Mouse (Mus musculus) limb, embryonic 13.5 days (tissue): ENCODE data around the gene Ercc1. TPM values are rescaled to one million over a fixed set of nuclear protein-coding genes. Genes with fewer than 3 reads are reported as not detected.
A peak's percentile ranks its signal among the peaks of the same experiment; 100 is the strongest.

Experiments used
- ATAC-seq: fragments of 200-750 bp; cut with Nextera tagmentation; 2 replicates; pipeline ENCODE4 v1.8.0; 2017; ENCODE audit warnings: low read depth, moderate number of reproducible peaks, moderate TSS enrichment; ENCODE audit not compliant: low FRiP score
- H3K27ac ChIP-seq: fragments of 300-500 bp; sonication (generic); 2 replicates; pipeline ENCODE4 v1.5.1; 2015; ENCODE audit warnings: inconsistent platforms, mild to moderate bottlenecking, moderate library complexity
- H3K27me3 ChIP-seq: fragments of 300-500 bp; sonication (generic); 2 replicates; pipeline ENCODE4 v1.6.1; 2015; ENCODE audit warnings: mild to moderate bottlenecking, inconsistent platforms
- H3K36me3 ChIP-seq: fragments of 300-500 bp; sonication (generic); 2 replicates; pipeline ENCODE4 v1.6.1; 2015; ENCODE audit warnings: inconsistent platforms, mild to moderate bottlenecking, moderate library complexity
- H3K4me1 ChIP-seq: fragments of 300-500 bp; sonication (generic); 2 replicates; pipeline ENCODE4 v1.6.1; 2015; ENCODE audit warnings: inconsistent platforms
- H3K4me2 ChIP-seq: fragments of 300-500 bp; sonication (generic); replicated peaks from 2 replicates; pipeline ENCODE4 v1.6.1; 2015; ENCODE audit warnings: inconsistent platforms, mild to moderate bottlenecking, moderate library complexity
- H3K4me3 ChIP-seq: fragments of 300-500 bp; sonication (generic); 2 replicates; pipeline ENCODE4 v1.5.1; 2015; ENCODE audit warnings: moderate library complexity, mild to moderate bottlenecking, inconsistent platforms
- H3K9ac ChIP-seq: fragments of 300-500 bp; sonication (generic); 2 replicates; pipeline ENCODE4 v1.6.1; 2015; ENCODE audit warnings: mild to moderate bottlenecking, inconsistent platforms
- H3K9me3 ChIP-seq: fragments of 300-500 bp; sonication (generic); 2 replicates; pipeline ENCODE4 v1.6.1; 2016; ENCODE audit warnings: inconsistent platforms
- WGBS: fragments of 180-500 bp; shearing (Covaris S2); methylation state at CpG from one replicate; pipeline ENCODE4 v1.1.7; 2015; 5-methylcytosine and 5-hydroxymethylcytosine counted together
- polyA plus RNA-seq: library from polyadenylated mRNA; unstranded; fragments of >200 nt; fragmentation: Nextera tagmentation; extraction: Ambion mirVana; gene quantifications from 2 replicates; pipeline ENCODE4 v1.2.1, GENCODE M21; 2015

Ercc1 gene
- polyA plus RNA-seq, 1 experiment from 2014 or later: 96.4 TPM

DNA sequence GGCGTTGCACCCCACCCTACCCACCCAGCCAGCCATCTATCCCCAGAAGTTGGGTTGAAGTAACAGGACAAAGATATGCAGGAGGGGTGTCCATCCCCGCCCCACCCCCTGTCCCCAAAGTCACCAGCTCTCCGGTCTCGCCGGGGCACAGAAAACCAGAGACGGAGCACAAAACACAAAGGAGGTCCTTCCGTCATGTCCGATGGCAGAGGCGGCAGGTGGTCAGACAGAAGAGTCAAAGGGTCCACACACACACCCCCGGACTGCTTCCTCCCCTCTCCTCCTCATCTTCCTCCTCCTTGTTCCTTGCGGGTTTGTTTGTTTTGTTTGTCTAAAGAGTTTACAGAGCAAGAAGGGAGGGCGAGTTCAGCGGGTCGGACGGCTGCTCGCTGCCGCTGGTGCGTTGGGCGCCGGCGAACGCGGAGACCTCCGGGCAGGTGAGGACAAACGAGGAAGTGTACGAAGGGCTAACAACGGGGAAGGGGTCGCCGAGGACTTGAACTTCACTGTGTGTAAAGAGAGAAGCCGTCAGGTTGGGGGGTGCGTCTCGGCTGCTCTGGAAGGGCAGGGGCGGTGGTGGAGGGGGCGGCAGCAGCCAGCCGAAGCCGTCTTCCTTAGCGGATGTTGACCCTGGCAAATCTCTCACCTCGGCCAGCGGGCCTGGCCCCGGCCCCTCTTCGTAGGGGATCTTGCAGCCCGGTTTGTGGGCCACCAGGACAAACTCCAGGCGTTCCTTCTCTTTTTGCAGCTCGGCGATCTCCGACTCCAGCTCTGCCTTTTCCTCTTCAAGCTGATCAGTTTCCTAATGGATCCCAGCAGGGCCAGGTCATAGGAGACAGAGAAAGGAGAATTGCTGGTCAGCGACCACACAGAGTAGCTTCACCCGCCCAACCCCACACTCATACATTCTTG lies 39.8 kb upstream of the Ercc1 start:
- ATAC-seq: no peak
- peaks cover 44% of the 10 kb centered on the region for H3K4me1 ChIP-seq

DNA sequence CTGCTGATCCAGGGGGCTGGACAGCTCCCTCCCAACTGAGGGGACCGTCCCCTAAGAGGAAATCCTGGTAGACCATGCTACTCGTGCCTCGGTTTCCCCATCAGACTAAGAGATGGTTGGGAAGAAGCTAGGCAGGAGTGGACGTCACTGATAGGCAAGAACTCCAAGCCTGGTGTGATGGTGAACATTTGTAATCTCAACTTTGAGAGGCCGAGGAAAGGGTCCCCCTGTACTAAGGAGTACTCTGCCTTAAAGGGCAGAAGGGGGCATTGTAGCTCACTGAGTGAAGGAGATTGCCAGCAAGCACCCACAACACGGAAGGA lies 39.2 kb upstream of the Ercc1 start:
- Histone ChIP-seq H3K9me3 (no peaks in the 10 kb centered on the region), H3K4me2 (peak overlapping the region; percentile 60), H3K36me3 (no peaks in the 10 kb centered on the region), H3K4me3 (peak overlapping the region; percentile 39), H3K9ac (no peak overlapping the region), H3K4me1 (peaks cover 45% of the 10 kb centered on the region), H3K27me3 (peaks cover 67% of the 10 kb centered on the region), H3K27ac (no peak overlapping the region)
- no peak for ATAC-seq
- WGBS: 10% methylated on average over 6 of the region's 6 CpGs

More for the DNA sequence above, 39.8 kb upstream of the Ercc1 start:
- Histone ChIP-seq H3K36me3 (no peaks in the 10 kb centered on the region), H3K4me3 (peak overlapping the region; percentile 39), H3K27ac (no peak overlapping the region), H3K9me3 (no peaks in the 10 kb centered on the region), H3K4me2 (peak overlapping the region; percentile 60), H3K27me3 (peaks cover 67% of the 10 kb centered on the region), H3K9ac (peak overlapping the region; percentile 57; the same call in 1 of the 2 replicates)
- WGBS: 2% methylated on average over 47 of the region's 48 CpGs

GRCm38 (mm10) chr7:19305796-19306765 lies 38.5 kb upstream of the Ercc1 start:
- 46% methylated on average over 16 of the region's 16 CpGs for WGBS

DNA sequence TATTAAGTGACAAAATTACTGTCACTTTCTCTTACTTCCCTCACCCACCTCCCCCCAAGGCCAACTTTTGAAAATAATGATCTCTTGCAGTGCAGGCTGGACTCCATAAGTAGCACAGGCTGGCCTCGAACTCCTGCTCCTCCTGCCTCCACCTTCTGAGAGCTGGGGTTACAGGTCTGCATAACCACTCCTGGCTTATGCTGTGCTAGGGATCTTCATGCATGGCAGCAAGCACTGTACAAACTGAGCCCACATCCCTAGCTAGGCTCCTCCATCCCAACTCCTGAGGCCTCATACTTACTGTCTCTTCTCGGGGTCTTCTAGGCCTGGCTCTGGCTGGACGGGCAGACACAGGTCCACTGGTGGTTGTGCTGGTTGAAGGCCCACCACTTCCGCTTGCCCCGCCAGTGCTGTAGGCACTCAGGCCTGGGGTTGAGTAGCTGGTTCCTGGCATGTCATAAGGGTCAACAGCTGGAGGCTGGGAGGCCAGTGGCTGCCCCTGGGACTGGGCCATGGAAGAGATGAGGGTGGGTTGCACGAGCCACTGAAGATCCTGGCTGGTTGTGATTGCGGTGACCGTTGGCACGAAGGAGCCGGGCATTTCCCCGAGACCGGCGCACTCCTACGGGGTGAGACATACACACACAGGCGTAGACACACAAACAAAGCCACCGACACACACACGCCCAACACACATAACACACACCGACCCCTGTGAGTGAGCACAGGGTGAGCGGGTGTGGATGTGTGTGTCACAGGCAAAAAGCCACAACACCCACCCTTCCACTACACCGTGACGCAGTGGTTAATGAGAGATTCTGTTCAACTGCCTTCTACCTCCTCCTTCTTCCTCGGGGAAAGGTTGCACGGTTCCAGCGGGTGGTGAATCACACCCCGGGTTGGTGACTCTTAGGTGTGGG lies 37.5 kb upstream of the Ercc1 start:
- no peak for ATAC-seq
- Histone ChIP-seq H3K9ac (peak overlapping the region; percentile 4; the same call in 1 of the 2 replicates), H3K27ac (no peak overlapping the region), H3K36me3 (no peaks in the 10 kb centered on the region), H3K4me3 (peak overlapping the region; percentile 63; the same call in 1 of the 2 replicates), H3K9me3 (no peaks in the 10 kb centered on the region), H3K4me2 (peak overlapping the region; percentile 99), H3K27me3 (peaks cover 66% of the 10 kb centered on the region), H3K4me1 (peaks cover 38% of the 10 kb centered on the region)
- 73% methylated on average over 25 of the region's 25 CpGs for WGBS

More at GRCm38 (mm10) chr7:19305796-19306765, 38.5 kb upstream of the Ercc1 start:
- no peak overlapping the region for H3K4me3 ChIP-seq
- ATAC-seq: no peak
- peaks cover 67% of the 10 kb centered on the region for H3K27me3 ChIP-seq
- no peak overlapping the region for H3K4me2 ChIP-seq
- no peak overlapping the region for H3K9ac ChIP-seq
- no peaks in the 10 kb centered on the region for H3K9me3 ChIP-seq
- no peak overlapping the region for H3K27ac ChIP-seq
- no peaks in the 10 kb centered on the region for H3K36me3 ChIP-seq
- peaks cover 46% of the 10 kb centered on the region for H3K4me1 ChIP-seq

DNA sequence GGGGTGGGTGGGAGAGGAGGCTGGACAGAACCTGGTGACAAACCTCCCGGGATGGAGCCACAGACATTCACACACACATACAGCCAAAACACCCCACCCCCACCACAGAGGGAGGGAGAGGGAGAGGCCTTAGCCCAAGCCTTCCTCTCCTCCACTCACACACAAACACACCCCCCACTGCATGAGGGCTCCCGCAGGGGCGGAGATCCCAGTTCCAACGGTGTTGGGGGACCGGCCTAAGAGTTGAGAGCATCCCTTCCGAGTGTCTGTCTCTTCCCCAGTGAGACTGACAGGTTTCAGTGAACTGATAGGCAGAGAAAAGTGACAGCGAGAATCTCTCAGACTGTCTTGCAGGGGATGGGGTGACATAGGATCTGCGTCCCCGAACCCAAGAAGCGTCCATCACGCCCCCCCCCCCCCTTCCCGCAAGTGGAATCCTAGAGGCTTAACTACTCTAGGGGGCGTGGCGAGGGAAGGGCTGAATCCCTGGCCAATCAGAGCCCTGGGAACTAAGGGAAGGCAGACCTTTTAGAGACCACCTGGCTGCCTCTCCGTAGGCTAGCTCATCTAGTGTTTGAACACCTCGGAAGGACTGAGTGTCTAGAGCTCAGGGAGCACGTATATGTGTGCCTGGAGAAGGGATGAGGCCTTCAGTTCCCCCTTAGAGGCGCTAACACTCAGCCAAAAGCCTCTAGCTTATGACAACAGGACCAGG lies 36.7 kb upstream of the Ercc1 start:
- WGBS: under 1% methylated on average over 17 of the region's 18 CpGs
- Histone ChIP-seq H3K27me3 (peaks cover 60% of the 10 kb centered on the region), H3K9ac (peak overlapping the region; percentile 61), H3K4me2 (peak overlapping the region; percentile 99), H3K4me3 (peak overlapping the region; percentile 63), H3K9me3 (no peaks in the 10 kb centered on the region), H3K4me1 (peaks cover 36% of the 10 kb centered on the region), H3K27ac (peak overlapping the region; percentile 61; the same call in 1 of the 2 replicates), H3K36me3 (no peaks in the 10 kb centered on the region)
- ATAC-seq: peak; percentile 26

DNA sequence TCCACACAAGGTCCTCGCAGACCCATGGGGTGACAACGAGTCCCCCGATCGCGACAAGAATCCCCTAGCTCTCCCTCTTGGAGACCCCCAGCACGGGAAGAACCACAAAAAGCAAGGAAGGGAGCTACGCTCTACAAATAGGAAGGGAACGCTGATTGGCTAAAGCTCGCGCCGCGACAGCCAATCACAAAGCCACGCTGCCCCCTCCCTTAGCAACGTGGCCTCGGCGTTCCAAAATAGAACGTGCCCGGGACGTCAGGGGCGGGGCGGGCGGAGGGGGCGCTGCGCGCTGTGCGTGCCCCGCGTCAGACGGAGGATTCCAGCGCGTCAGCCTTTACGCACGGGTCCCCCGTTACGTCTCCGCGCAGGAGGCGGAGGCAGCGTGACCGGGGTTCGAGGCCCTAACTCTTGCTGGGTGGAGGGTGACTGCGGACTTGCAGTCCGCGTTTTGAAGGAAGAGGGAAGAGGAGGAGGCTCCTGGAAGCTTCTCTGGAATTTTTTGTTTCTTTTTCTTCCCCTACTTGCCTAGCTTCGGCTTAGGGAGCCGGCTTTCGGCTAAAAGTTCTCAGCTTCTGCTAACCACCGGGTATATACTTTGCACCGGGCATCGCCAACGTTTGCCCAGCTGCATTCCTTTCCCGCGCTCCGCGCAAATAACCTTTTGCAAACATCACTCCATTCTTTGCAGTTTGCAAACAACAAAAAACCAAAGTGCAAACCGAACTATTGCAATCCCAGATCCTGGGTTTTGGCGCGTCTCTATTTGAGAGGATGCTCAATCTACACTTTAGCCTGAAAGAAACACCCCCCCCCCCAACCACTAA lies 35.9 kb upstream of the Ercc1 start:
- no peaks in the 10 kb centered on the region for H3K36me3 ChIP-seq
- peaks cover 59% of the 10 kb centered on the region for H3K27me3 ChIP-seq
- WGBS: under 1% methylated on average over 58 of the region's 58 CpGs
- H3K4me3 ChIP-seq: peak overlapping the region; percentile 63
- peak overlapping the region; percentile 61; the same call in 1 of the 2 replicates for H3K27ac ChIP-seq
- H3K4me1 ChIP-seq: peaks cover 34% of the 10 kb centered on the region
- peak overlapping the region; percentile 65 for H3K9ac ChIP-seq
- no peaks in the 10 kb centered on the region for H3K9me3 ChIP-seq
- peak overlapping the region; percentile 99 for H3K4me2 ChIP-seq
- ATAC-seq: peak; percentile 87

GRCm38 (mm10) chr7:19309278-19309883 lies 35.2 kb upstream of the Ercc1 start:
- Histone ChIP-seq H3K27ac (no peak overlapping the region), H3K9me3 (no peaks in the 10 kb centered on the region), H3K4me1 (peaks cover 28% of the 10 kb centered on the region), H3K36me3 (no peaks in the 10 kb centered on the region), H3K4me3 (peak overlapping the region; percentile 63), H3K4me2 (peak overlapping the region; percentile 99), H3K27me3 (peaks cover 52% of the 10 kb centered on the region), H3K9ac (peak overlapping the region; percentile 65)
- 1% methylated on average over 48 of the region's 48 CpGs for WGBS
- no peak for ATAC-seq

- Histone ChIP-seq H3K36me3 (no peaks in the 10 kb centered on the region), H3K4me2 (peak within 1 kb of the TSS; percentile 99), H3K27ac (no peak within 1 kb of the TSS), H3K9me3 (no peaks in the 10 kb centered on the region), H3K9ac (peak within 1 kb of the TSS; percentile 67), H3K4me3 (peak within 1 kb of the TSS; percentile 63), H3K4me1 (peaks cover 21% of the 10 kb centered on the region), H3K27me3 (peaks cover 52% of the 10 kb centered on the region)
- WGBS: under 1% methylated on average over 49 of the region's 49 CpGs
- ATAC-seq: peak; percentile 82
Measured at GRCm38 (mm10) chr7:19309884-19310641, 34.5 kb upstream of the Ercc1 start, which contains the start of gene Fosb. Gene Fosb (minus strand): TSS chr7:19310051.

DNA sequence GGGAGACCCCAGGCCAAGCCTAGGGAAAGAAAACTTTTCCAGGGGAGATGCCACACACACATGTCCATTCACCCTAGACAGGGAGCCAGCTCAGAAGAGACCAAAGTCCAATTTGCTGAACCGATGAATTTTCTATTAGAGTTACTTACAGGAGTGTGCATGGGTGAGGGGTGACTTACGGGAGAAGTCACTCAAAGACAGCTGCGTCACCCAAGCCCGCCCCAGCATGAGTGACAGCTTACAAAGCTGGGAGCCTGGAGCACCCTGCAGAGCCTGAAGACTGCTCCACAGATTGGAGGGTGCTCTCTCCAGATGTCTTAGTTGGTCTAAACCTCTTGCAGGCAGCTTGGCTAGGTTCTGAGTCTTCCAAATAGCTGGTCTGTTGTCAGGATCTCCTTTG lies 32.6 kb upstream of the Ercc1 start:
- H3K36me3 ChIP-seq: no peaks in the 10 kb centered on the region
- H3K9me3 ChIP-seq: no peaks in the 10 kb centered on the region
- 43% methylated on average over 4 of the region's 4 CpGs for WGBS
- H3K27me3 ChIP-seq: peaks cover 50% of the 10 kb centered on the region
- no peak overlapping the region for H3K4me2 ChIP-seq
- no peak overlapping the region for H3K27ac ChIP-seq
- H3K9ac ChIP-seq: no peak overlapping the region
- H3K4me1 ChIP-seq: peaks cover 18% of the 10 kb centered on the region
- H3K4me3 ChIP-seq: no peak overlapping the region
- ATAC-seq: no peak
